Mouse (Mus musculus) embryonic fibroblast, embryonic 13.5 days (primary cell): ENCODE measurements at regions not wholly inside any gene's neighbourhood (a gene's known extent, or its start where the extent isn't known, plus 50 kb on each side); places are given as distances from the start of the nearest gene placed in this dataset.

Source experiments
- H3K27ac ChIP-seq: 2 replicates; pipeline ENCODE4 v1.5.1; 2012; ENCODE audit warnings: low read length, control low read depth, inconsistent platforms; ENCODE audit not compliant: insufficient read depth
- H3K4me1 ChIP-seq: 2 replicates; pipeline ENCODE4 v1.6.1; 2011; ENCODE audit warnings: low read length; ENCODE audit not compliant: control insufficient read depth, insufficient read depth
- H3K4me3 ChIP-seq: 2 replicates; pipeline ENCODE4 v1.5.1; 2011; ENCODE audit warnings: mild to moderate bottlenecking, control low read depth, low read length; ENCODE audit not compliant: insufficient read depth
- CTCF ChIP-seq: IDR thresholded peaks from 2 replicates; pipeline ENCODE4 v1.5.1; 2011; ENCODE audit warnings: mild to moderate bottlenecking, control low read depth, low read length, moderate library complexity, borderline replicate concordance; ENCODE audit not compliant: insufficient read depth
- POLR2A ChIP-seq: IDR thresholded peaks from 2 replicates; pipeline ENCODE4 v1.6.1; 2011; ENCODE audit warnings: low read depth, mild to moderate bottlenecking, control low read depth, low read length, moderate library complexity

- no peak overlapping the region for H3K4me3 ChIP-seq
- H3K4me1 ChIP-seq, result no peaks in the 10 kb centered on the region
- no peak for TF ChIP-seq POLR2A
- no peak for TF ChIP-seq CTCF
- H3K27ac ChIP-seq, result no peak overlapping the region
Measured at GRCm38 (mm10) chr2:114454901-114455300, 199.9 kb downstream of the Dph6 start.

- no peak overlapping the region for H3K27ac ChIP-seq
- TF ChIP-seq POLR2A, result no peak
- TF ChIP-seq CTCF, result no peak
- no peaks in the 10 kb centered on the region for H3K4me1 ChIP-seq
- H3K4me3 ChIP-seq, result no peak overlapping the region
Measured at GRCm38 (mm10) chr2:114450185-114450584, 204.6 kb downstream of the Dph6 start.

GRCm38 (mm10) chr2:114443801-114444200 is 211.0 kb downstream of the Dph6 start:
- no peak for TF ChIP-seq POLR2A
- TF ChIP-seq CTCF, result no peak
- Histone ChIP-seq H3K4me3 (no peak overlapping the region), H3K4me1 (no peaks in the 10 kb centered on the region), H3K27ac (no peak overlapping the region)

DNA sequence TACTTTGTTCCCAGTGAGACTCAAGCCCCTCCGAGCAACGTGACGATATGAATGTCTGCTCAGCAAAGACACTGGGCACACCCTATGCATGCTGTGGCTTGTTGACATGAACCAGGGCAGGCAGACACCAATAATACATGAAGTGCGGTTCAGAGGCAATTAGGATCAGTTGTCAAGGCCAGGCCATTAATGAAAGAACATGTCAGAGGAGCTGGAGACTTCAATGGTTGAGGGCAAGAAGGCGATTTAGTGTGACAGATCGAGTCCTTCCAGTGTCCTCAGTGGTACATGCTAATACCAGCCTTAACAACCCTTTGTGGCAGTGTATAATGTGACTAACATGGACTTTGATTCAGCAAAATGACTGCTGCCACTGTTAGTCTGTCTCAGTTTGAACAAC is 213.8 kb downstream of the Dph6 start:
- TF ChIP-seq CTCF (no peak), POLR2A (no peak)

DNA sequence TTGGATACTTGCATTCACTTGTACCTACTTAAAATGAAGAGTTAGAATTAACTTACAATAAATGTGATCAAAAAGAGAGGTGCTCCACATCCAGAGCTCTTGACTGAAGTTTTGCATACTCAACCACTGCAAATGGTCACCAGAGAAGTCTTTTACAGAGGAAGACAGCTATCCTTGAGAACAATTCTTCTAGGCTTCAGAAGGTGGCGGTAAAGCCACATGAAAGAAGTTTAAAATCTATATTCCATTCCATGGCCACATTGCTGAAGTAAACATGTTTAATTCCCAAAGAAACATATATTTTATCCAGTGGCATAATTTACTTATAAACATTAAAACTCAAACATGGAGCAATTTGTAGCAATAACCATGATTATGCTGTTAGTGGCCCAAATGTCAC is 215.1 kb downstream of the Dph6 start:
- TF ChIP-seq CTCF (no peak), POLR2A (no peak)
- no peak overlapping the region for H3K4me3 ChIP-seq
- H3K27ac ChIP-seq, result no peak overlapping the region
- H3K4me1 ChIP-seq, result no peaks in the 10 kb centered on the region

More for the DNA sequence above, 213.8 kb downstream of the Dph6 start:
- no peak overlapping the region for H3K27ac ChIP-seq
- no peak overlapping the region for H3K4me3 ChIP-seq
- H3K4me1 ChIP-seq, result no peaks in the 10 kb centered on the region

DNA sequence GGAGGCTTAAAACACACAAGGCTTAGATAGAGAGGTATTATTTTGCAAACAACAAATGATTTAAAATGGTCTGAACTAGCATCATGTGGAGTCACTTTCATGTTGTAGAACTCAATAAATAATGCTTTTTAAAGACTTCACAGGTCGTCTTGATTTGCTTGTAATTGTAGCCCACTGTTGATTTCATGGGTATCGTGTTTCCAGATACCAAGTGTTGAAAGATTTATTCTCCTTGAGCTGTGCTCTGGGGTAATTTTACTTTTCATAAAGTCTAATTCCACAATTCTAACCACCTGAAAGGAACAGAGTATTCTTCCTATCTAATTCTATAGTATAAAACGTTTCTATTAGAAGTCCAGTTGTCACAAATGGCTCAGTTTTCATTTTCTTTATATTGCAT is 216.7 kb downstream of the Dph6 start:
- no peak for TF ChIP-seq CTCF
- no peak for TF ChIP-seq POLR2A
- H3K4me3 ChIP-seq, result no peak overlapping the region

DNA sequence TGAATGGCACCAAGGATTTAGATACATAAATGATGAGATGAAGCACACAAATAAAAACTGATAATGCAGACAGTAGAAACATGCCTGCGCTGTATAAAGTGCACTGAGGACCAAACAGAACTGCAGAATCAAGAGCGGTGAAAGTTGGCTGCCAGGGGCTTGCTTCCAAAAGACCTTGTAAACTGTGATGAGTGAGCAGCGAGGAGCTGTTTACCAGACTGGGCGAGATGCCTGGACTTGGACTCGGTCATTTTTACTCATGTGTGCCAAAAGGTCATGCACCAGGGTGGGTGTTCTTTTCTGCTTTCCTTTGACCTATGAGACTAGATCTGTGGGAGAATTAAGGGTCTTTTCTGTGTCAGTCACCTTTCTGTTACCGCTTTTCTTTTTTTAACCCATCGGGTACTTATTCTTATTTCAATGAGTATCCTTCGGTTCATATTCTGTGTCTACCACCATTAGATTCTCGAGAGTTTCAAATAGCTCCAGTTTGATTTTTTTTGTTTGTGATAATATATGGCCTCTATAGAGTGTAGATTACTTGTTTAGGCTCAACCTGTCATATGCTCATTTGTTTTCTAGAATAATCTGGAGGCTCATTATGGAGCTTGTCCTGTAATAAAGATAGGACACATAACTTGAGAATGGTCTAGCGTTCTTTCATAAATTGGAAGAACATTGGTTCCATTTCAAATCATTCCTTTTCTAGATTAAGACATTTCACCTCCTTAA is 226.3 kb upstream of the Zfp770 start:
- no peak for TF ChIP-seq POLR2A
- TF ChIP-seq CTCF, result no peak
- H3K27ac ChIP-seq, result no peak overlapping the region
- no peaks in the 10 kb centered on the region for H3K4me1 ChIP-seq
- no peak overlapping the region for H3K4me3 ChIP-seq

More for the DNA sequence above, 216.7 kb downstream of the Dph6 start:
- no peak overlapping the region for H3K27ac ChIP-seq
- H3K4me1 ChIP-seq, result no peaks in the 10 kb centered on the region

DNA sequence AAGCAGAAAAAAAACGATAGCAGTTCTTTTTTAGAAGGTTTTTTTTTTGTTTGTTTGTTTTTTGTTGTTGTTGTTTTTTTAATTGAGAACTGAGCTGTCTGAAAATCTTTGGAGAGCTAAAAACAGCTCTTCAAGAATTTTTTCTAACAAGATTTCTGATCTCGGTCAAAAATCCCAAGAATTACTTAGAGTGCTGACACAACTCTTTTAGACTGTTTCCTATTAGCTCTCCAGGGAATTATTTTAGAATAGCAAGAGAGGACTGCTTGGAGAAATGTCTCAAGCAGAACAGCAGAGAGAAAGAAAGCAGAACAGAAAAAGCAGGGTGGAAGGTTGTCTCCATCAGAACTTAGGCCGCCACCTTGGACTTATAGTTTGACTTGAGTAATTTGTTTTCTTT is 218.1 kb upstream of the Zfp770 start:
- Histone ChIP-seq H3K4me3 (no peak overlapping the region), H3K27ac (no peak overlapping the region), H3K4me1 (no peaks in the 10 kb centered on the region)
- TF ChIP-seq POLR2A (no peak), CTCF (no peak)

DNA sequence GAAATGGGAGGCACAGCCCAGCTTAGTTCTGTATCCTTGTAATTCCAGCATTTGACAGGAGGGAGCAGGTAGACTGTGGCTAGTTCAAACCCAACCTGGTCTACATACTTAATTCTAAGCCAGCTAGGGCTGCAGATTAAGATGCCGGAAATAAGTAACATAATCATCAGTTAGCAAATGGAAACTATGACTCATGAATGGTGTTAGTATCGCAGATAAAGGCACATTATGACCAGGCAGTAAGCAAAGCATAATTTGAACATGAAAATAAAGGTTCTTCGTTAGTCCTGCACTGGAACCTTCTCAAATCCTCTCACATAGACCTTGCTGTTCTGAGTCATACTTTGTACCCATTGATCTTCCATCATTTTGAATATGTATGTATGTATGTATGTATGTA is 211.7 kb upstream of the Zfp770 start:
- Histone ChIP-seq H3K4me1 (no peaks in the 10 kb centered on the region), H3K4me3 (no peak overlapping the region), H3K27ac (no peak overlapping the region)
- TF ChIP-seq CTCF (no peak), POLR2A (no peak)

GRCm38 (mm10) chr2:114411940-114412715 is 210.9 kb upstream of the Zfp770 start:
- no peak for TF ChIP-seq CTCF
- no peak overlapping the region for H3K4me3 ChIP-seq
- no peaks in the 10 kb centered on the region for H3K4me1 ChIP-seq
- no peak overlapping the region for H3K27ac ChIP-seq
